Comparison of ENCODE assay signal across 8 mouse cellular contexts in genomic region chrY:897393-898227, GRCm38 (mm10). TPM values are rescaled to one million over a fixed set of nuclear protein-coding genes. Genes with fewer than 3 reads are reported as not detected.
A peak's percentile ranks its signal among the peaks of the same experiment; 100 is the strongest.
DNase-seq lines count a peak whose midpoint lies in the region; ATAC-seq and TF ChIP-seq lines count a peak whose summit lies in the region.

Kdm5d (plus strand) TSS chrY:897788.

- H3K4me1 ChIP-seq in forebrain, embryonic 11.5 days (replicated peaks; ENCODE audit: control insufficient read depth, insufficient read depth, low read length) = no peaks in the 10 kb centered on the region
- no peaks in the 10 kb centered on the region for H3K4me1 ChIP-seq in hindbrain, embryonic 13.5 days (replicated peaks)
- H3K4me1 ChIP-seq in midbrain, embryonic 16.5 days (ENCODE audit: control insufficient read depth, insufficient read depth, low read length) = no peaks in the 10 kb centered on the region
- no peaks in the 10 kb centered on the region for H3K4me1 ChIP-seq in testis, adult 2 months (ENCODE audit: control insufficient read depth, insufficient read depth, low read length)

- peak; percentile 46 for DNase-seq in cerebellum, adult 11-12 months
- DNase-seq in brain, adult 2 months (ENCODE audit: low read depth, low spot score) = peak; percentile 90
- DNase-seq in forebrain, embryonic 11.5 days (ENCODE audit: low spot score) = peak; percentile 56
- peak; percentile 23 for DNase-seq in liver

- no peak for ATAC-seq in cerebellum, adult (ENCODE audit: insufficient number of reproducible peaks, low FRiP score, low TSS enrichment)
- ATAC-seq in forebrain, embryonic 11.5 days (replicated peaks; ENCODE audit: low FRiP score) = no peak
- ATAC-seq in hindbrain, embryonic 13.5 days (ENCODE audit: low FRiP score) = no peak
- ATAC-seq in midbrain, embryonic 16.5 days = no peak

- H3K27me3 ChIP-seq in forebrain, embryonic 11.5 days (ENCODE audit: control insufficient read depth, insufficient read depth, low read length) = no peaks in the 10 kb centered on the region
- no peaks in the 10 kb centered on the region for H3K27me3 ChIP-seq in hindbrain, embryonic 13.5 days
- no peaks in the 10 kb centered on the region for H3K27me3 ChIP-seq in midbrain, embryonic 16.5 days (ENCODE audit: control insufficient read depth, insufficient read depth, low read depth, low read length)
- no peaks in the 10 kb centered on the region for H3K27me3 ChIP-seq in testis, adult 2 months (ENCODE audit: control insufficient read depth, insufficient read depth, low read length)

- peak within 1 kb of the TSS; percentile 35 for H3K4me3 ChIP-seq in forebrain, embryonic 11.5 days (ENCODE audit: low read depth, low read length)
- peak within 1 kb of the TSS; percentile 42 for H3K4me3 ChIP-seq in hindbrain, embryonic 13.5 days
- peak within 1 kb of the TSS; percentile 44 for H3K4me3 ChIP-seq in midbrain, embryonic 16.5 days (ENCODE audit: low read depth, low read length)
- H3K4me3 ChIP-seq in testis, adult 2 months (ENCODE audit: control insufficient read depth, low read depth, low read length) = peak within 1 kb of the TSS; percentile 79

- TF ChIP-seq CTCF in testis, adult 2 months (IDR thresholded peaks at IDR 0.05; ENCODE audit: control insufficient read depth, insufficient read depth, insufficient replicate concordance, low read depth, low read length) = no peak

- no peaks in the 10 kb centered on the region for H3K36me3 ChIP-seq in forebrain, embryonic 11.5 days (ENCODE audit: control insufficient read depth, insufficient read depth, low read length)
- H3K36me3 ChIP-seq in hindbrain, embryonic 13.5 days = no peaks in the 10 kb centered on the region
- no peaks in the 10 kb centered on the region for H3K36me3 ChIP-seq in midbrain, embryonic 16.5 days (ENCODE audit: control insufficient read depth, insufficient read depth, low read length)
- H3K36me3 ChIP-seq in testis, adult 2 months (ENCODE audit: control insufficient read depth, insufficient read depth, low read length) = no peaks in the 10 kb centered on the region

- no peaks in the 10 kb centered on the region for H3K9me3 ChIP-seq in forebrain, embryonic 11.5 days (ENCODE audit: control insufficient read depth, low read length)
- no peaks in the 10 kb centered on the region for H3K9me3 ChIP-seq in hindbrain, embryonic 13.5 days
- H3K9me3 ChIP-seq in midbrain, embryonic 16.5 days (replicated peaks; ENCODE audit: control insufficient read depth, low read length, poor library complexity, severe bottlenecking) = no peaks in the 10 kb centered on the region

- H3K9ac ChIP-seq in forebrain, embryonic 11.5 days (ENCODE audit: low read length) = peak within 1 kb of the TSS; percentile 41
- peak within 1 kb of the TSS; percentile 64 for H3K9ac ChIP-seq in hindbrain, embryonic 13.5 days
- H3K9ac ChIP-seq in midbrain, embryonic 16.5 days (ENCODE audit: low read depth, low read length) = peak within 1 kb of the TSS; percentile 48; the same call in 1 of the 2 replicates

- under 1% methylated on average over 34 of the region's 34 CpGs for WGBS in forebrain, embryonic 11.5 days
- 2% methylated on average over 34 of the region's 34 CpGs for WGBS in hindbrain, embryonic 13.5 days
- 2% methylated on average over 34 of the region's 34 CpGs for WGBS in midbrain, embryonic 16.5 days

- H3K4me2 ChIP-seq in forebrain, embryonic 11.5 days (ENCODE audit: low read depth, low read length, severe bottlenecking) = 0 out of 2 replicates have a peak within 1 kb of the TSS, but pooled peaks have one; percentile 18
- H3K4me2 ChIP-seq in hindbrain, embryonic 13.5 days = peak within 1 kb of the TSS; percentile 42
- H3K4me2 ChIP-seq in midbrain, embryonic 16.5 days (ENCODE audit: low read length) = peak within 1 kb of the TSS; percentile 35

- H3K27ac ChIP-seq in forebrain, embryonic 11.5 days (ENCODE audit: low read depth, low read length) = no peak within 1 kb of the TSS
- H3K27ac ChIP-seq in hindbrain, embryonic 13.5 days = no peak within 1 kb of the TSS; the same call in 1 of the 2 replicates
- peak within 1 kb of the TSS; percentile 38 for H3K27ac ChIP-seq in midbrain, embryonic 16.5 days (ENCODE audit: low read length)
- H3K27ac ChIP-seq in testis, adult 2 months (ENCODE audit: control insufficient read depth, insufficient read depth, low read depth, low read length) = peak within 1 kb of the TSS; percentile 53; the same call in 1 of the 2 replicates

- no peak for TF ChIP-seq POLR2A in testis, adult 2 months (IDR thresholded peaks at IDR 0.05; ENCODE audit: control insufficient read depth, low read depth, low read length)

RNA-seq across cellular contexts. Expression of gene Kdm5d, which starts in this region (rescaled TPM):
- polyA plus RNA-seq in forebrain, embryonic 11.5 days (2014; fragmentation: Nextera tagmentation; extraction: Ambion mirVana) = 17.4 and 20.3 TPM in 2 replicates
- 9.4 and 13.5 TPM in 2 replicates for polyA plus RNA-seq in hindbrain, embryonic 13.5 days (2015; fragmentation: Nextera tagmentation; extraction: Ambion mirVana)
- polyA plus RNA-seq in midbrain, embryonic 16.5 days (2015; fragmentation: Nextera tagmentation; extraction: Ambion mirVana) = 7.7 and 13.6 TPM in 2 replicates
- polyA plus RNA-seq in testis, adult 2 months (2012; rRNA removed) = 1.1 and 1.8 TPM in 2 replicates

Comparison
In these comparisons a context has a peak if more than half of its experiments do, and no peak if none do; other contexts are left out.
1. DNase-seq: peak in every context shown above with its lines; median percentile 90 in brain, adult 2 months; 56 in forebrain, embryonic 11.5 days; 46 in cerebellum, adult 11-12 months; 23 in liver.
2. H3K27ac ChIP-seq: peak in midbrain, embryonic 16.5 days (single experiment) and testis, adult 2 months (single experiment); none in forebrain, embryonic 11.5 days (single experiment) and hindbrain, embryonic 13.5 days (single experiment).
3. Peak in every context shown above with its lines, with median percentiles within 50 percentile points of each other: H3K4me2 ChIP-seq, H3K4me3 ChIP-seq and H3K9ac ChIP-seq.